Mouse (Mus musculus) midbrain, embryonic 12.5 days (tissue): ENCODE measurements at regions not wholly inside any gene's neighbourhood (a gene's known extent, or its start where the extent isn't known, plus 50 kb on each side); places are given as distances from the start of the nearest gene placed in this dataset.

Experiments used
- ATAC-seq: fragments of 200-750 bp; cut with Nextera tagmentation; 2 replicates; pipeline ENCODE4 v1.8.0; 2017; ENCODE audit warnings: low read depth, moderate TSS enrichment, moderate library complexity; ENCODE audit not compliant: low FRiP score
- H3K27ac ChIP-seq: fragments of 300-500 bp; sonication (generic); replicated peaks from 2 replicates; pipeline ENCODE4 v1.5.1; 2016; ENCODE audit warnings: mild to moderate bottlenecking
- H3K27me3 ChIP-seq: fragments of 300-500 bp; sonication (generic); 2 replicates; pipeline ENCODE4 v1.6.1; 2016; ENCODE audit warnings: mild to moderate bottlenecking
- H3K36me3 ChIP-seq: fragments of 300-500 bp; sonication (generic); 2 replicates; pipeline ENCODE4 v1.6.1; 2016
- H3K4me1 ChIP-seq: fragments of 300-500 bp; sonication (generic); 2 replicates; pipeline ENCODE4 v1.6.1; 2016
- H3K4me2 ChIP-seq: fragments of 300-500 bp; sonication (generic); replicated peaks from 2 replicates; pipeline ENCODE4 v1.6.1; 2016; ENCODE audit warnings: mild to moderate bottlenecking, moderate library complexity
- H3K4me3 ChIP-seq: fragments of 300-500 bp; sonication (generic); 2 replicates; pipeline ENCODE4 v1.5.1; 2016; ENCODE audit warnings: mild to moderate bottlenecking
- H3K9ac ChIP-seq: fragments of 300-500 bp; sonication (generic); replicated peaks from 2 replicates; pipeline ENCODE4 v1.6.1; 2016; ENCODE audit warnings: mild to moderate bottlenecking, moderate library complexity
- H3K9me3 ChIP-seq: fragments of 300-500 bp; sonication (generic); 2 replicates; pipeline ENCODE4 v1.6.1; 2016; ENCODE audit warnings: mild to moderate bottlenecking
- WGBS: fragments of 180-500 bp; shearing (Covaris S2); methylation state at CpG from one replicate; pipeline ENCODE4 v1.1.7; 2016; 5-methylcytosine and 5-hydroxymethylcytosine counted together

- no peak overlapping the region for H3K4me3 ChIP-seq
- H3K27ac ChIP-seq: no peak overlapping the region
- H3K4me1 ChIP-seq: no peaks in the 10 kb centered on the region
- H3K27me3 ChIP-seq: no peaks in the 10 kb centered on the region
- no peak for ATAC-seq
- no peak overlapping the region for H3K4me2 ChIP-seq
- no peaks in the 10 kb centered on the region for H3K9me3 ChIP-seq
- no peak overlapping the region for H3K9ac ChIP-seq
- no peaks in the 10 kb centered on the region for H3K36me3 ChIP-seq
Observed at GRCm38 (mm10) chr4:106255959-106256609, 59.9 kb upstream of the Usp24 start.

DNA sequence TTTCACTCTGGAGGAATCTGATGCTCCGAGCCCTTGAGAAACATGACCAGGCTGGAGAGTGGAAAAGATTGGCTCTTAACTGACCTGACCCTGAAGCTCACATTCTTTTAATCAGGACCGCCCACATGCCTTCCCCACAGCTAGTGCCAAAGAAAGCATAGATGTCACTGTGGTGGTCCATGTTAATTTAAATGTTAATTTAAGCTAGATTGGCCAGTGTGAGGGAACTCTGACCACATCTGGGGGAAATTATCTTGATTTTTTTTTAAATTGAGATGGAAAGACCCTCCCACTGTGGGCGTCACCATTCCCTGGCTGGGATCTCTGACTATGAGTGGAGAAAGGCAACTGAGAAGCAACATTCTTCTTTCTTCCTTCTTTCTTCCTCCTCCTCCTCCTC lies 54.6 kb upstream of the Usp24 start:
- WGBS: 85% methylated on average over 3 of the region's 3 CpGs
- H3K27me3 ChIP-seq: no peaks in the 10 kb centered on the region
- H3K4me1 ChIP-seq: 0 out of 2 replicates have a peak, but pooled peaks cover 4% of the 10 kb centered on the region
- no peaks in the 10 kb centered on the region for H3K9me3 ChIP-seq
- no peak for ATAC-seq
- H3K4me2 ChIP-seq: no peak overlapping the region
- H3K4me3 ChIP-seq: no peak overlapping the region
- no peak overlapping the region for H3K27ac ChIP-seq
- H3K36me3 ChIP-seq: no peaks in the 10 kb centered on the region
- H3K9ac ChIP-seq: no peak overlapping the region

DNA sequence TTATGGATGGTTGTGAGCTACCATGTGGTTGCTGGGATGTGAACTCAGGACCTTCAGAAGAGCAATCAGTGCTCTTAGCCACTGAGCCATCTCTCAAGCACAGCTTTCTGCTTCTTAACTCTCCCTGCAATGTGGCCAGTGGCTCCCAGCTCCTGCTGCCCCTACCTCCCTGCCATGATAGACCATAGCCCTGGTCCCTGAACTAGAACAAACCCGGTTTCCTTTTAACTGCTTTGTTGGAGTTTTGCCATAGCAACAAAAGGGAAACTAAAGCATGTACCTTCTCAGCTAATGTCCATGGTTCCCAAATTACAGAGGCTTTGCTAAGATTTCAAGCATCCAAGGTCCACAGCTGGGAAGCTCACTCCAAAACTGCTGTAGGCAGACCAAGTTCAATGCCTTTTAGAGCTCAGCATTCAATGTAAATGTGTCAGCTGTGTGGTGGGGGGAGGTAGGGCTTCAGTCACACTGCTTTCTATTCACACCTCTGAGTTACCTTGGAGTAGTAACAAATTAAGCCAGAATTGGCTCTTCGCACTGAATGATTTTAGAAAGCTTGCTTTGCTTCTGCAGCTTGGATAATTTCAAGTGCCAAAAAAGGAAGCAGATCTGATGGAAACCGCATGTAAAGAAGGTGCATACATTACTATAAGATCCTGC lies 54.0 kb upstream of the Usp24 start:
- Histone ChIP-seq H3K9ac (no peak overlapping the region), H3K27ac (no peak overlapping the region), H3K4me1 (0 out of 2 replicates have a peak, but pooled peaks cover 4% of the 10 kb centered on the region), H3K9me3 (no peaks in the 10 kb centered on the region), H3K27me3 (no peaks in the 10 kb centered on the region), H3K36me3 (no peaks in the 10 kb centered on the region), H3K4me2 (no peak overlapping the region), H3K4me3 (no peak overlapping the region)
- ATAC-seq: no peak
- WGBS: 77% methylated on average over 3 of the region's 3 CpGs

DNA sequence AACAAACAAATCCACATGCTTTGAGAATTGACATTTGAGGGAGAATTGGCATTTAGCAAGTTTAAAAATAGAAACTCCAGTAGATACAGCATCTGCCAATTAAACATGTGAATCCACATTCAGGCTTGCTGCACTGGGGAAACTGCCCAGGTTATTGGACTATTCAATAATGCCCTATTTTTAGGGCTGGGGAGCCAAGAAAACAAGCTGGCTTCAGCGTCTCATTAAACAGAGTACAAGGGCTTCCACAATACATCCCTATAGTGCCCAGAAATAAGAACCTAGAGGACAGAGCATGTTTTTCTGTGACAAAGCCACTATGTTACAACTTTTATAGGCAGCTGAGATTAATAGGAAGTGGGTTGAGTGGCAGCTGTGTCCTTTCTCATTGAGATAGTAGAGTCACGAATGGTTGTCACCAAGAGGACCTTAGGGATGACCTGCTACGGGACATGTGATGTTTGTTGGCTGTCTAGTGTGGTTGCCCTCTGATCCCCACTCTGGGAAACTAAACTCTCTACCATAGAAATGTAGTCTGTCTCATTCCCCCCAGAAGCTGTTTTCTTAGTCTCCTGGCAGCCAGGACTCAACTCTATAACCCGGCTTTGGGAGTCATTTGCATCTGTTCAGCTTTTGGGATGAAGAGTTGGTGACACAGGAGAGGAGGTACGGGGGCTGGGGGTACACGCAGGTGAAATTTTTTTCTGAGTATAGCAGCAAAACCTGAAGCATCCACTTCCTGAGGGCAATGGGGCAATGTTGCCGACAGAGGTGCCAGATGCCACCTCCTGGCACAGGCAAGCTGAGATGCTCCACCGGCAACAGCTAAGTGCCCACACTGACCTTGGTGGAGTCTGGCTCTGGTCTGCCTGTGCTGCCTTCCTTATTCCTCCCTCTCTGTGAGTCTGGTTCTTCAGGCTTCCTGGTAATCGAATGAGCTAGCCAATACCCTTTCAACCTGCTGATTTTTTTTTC lies 53.0 kb upstream of the Usp24 start:
- H3K9ac ChIP-seq: no peak overlapping the region
- no peak for ATAC-seq
- H3K27me3 ChIP-seq: no peaks in the 10 kb centered on the region
- H3K9me3 ChIP-seq: no peaks in the 10 kb centered on the region
- 81% methylated on average over 9 of the region's 9 CpGs for WGBS
- no peak overlapping the region for H3K4me3 ChIP-seq
- no peak overlapping the region for H3K27ac ChIP-seq
- no peaks in the 10 kb centered on the region for H3K36me3 ChIP-seq
- H3K4me1 ChIP-seq: 0 out of 2 replicates have a peak, but pooled peaks cover 4% of the 10 kb centered on the region
- H3K4me2 ChIP-seq: no peak overlapping the region
